Mouse (Mus musculus) monocyte, adult 2 months (primary cell): ENCODE data around the gene Socs2.

ENCODE experiments used
- DNase-seq, 2 experiments: peaks; one replicate each; pipeline ENCODE4 v3.0.0; 2022; ENCODE audit warnings: low spot score in 2 of 2, low read depth in 1 of 2

Gene Socs2

DNA sequence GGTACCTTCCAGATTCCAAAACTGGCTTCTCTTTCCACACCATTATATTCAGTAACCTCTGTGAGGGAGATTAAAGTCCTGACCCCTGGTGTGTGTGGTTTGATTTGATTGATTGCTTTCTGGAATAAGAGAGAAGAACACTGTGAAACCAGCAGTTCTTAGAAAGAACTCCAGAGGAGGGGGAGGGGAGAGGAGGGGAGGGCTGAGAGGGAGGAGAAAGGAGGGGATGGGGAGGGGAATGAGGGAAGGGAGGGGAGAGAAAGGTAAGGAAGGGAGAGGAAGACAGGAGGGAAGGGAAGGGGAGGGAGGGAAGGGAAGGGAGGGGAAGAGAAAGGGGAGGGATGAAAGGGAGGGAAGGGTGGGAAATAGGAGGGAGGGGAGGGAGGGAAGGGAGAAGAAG is 62.3 kb downstream of the Socs2 start:
- no peak for DNase-seq

DNA sequence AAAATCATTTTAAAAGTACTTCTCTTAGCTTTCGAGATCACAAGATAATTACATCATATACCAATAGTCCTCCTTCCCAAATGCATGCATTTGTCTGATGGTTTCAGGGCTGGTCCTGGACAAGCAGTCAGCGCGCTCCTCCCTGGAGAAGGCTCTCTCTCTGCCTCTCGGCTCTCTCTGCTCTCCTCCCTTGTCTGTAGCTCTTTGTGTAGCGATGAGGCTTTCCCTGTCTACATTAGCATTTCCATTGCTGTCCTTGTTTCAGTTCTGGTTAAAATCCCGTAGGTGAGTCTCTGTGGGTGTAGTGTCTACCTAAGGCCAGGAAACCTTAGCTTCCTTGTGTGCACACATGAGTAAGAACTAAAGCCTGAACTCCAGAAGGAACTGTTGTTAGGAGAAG is 62.9 kb downstream of the Socs2 start:
- no peak for DNase-seq

- DNase-seq, result no peak
These were observed 68.5 kb downstream of the Socs2 start for GRCm38 (mm10) chr10:95348457-95348856.

- DNase-seq, result no peak
These were observed 69.2 kb downstream of the Socs2 start for GRCm38 (mm10) chr10:95347776-95348175.

DNA sequence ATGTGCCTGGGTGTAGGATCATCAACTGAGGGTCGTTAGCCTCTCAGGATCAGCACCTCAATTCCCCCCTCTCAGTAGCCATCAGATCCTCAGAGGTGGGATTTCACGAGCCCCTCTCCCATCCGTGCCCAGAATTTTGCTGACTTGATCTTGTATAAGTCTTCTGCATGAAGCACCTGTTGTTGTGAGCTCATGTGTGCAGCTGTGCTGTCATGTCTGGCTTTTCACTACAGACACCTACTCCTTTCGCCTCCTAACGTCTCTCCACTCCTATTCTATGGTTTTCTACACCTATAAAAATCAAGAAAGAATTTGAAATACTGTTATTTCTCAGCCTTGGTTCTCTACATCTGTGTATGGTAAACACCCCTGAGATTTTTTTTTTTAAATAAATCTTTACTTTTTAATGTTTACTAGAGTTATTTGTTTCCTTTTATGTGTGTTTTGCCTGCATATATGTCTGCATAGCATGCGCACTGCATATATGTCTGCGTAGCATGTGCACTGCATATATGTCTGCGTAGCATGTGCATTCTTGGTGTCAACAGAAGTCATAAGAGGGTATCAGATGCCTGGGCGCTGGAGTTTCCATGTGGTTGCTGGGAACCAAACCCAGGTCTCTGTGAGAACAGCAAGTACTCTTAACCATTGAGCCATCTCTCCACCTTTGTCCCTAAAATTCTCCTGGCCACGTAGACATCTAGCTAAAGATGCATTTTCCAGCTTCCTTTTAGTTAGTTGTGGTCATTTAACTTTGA is 74.0 kb downstream of the Socs2 start:
- DNase-seq, result no peak

DNA sequence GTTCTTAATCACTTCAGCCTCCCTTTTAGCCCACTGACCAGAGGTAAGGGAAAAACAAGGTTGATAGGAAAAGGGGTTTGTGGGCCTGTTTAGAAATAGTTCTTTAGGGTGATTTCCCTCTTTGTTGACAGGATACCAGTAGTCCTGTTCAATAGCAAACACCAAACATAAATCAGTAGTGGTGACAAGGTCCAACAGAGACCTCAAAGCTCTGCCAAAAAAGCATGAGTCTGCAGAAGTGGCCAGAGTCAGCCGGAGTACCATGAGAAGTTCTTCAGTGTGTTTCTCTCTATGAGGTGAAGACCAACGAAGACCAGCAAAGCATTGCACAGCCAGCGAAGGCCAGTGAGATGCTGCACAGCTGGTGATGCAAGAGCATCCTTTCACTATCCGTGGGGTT is 76.3 kb downstream of the Socs2 start:
- no peak for DNase-seq

- DNase-seq, result no peak
These were observed 79.4 kb downstream of the Socs2 start for GRCm38 (mm10) chr10:95337589-95337988.

GRCm38 (mm10) chr10:95336781-95337544 is 80.0 kb downstream of the Socs2 start:
- DNase-seq, result no peak
